Comparison of ENCODE assay signal across 19 mouse cellular contexts in the genomic region with DNA sequence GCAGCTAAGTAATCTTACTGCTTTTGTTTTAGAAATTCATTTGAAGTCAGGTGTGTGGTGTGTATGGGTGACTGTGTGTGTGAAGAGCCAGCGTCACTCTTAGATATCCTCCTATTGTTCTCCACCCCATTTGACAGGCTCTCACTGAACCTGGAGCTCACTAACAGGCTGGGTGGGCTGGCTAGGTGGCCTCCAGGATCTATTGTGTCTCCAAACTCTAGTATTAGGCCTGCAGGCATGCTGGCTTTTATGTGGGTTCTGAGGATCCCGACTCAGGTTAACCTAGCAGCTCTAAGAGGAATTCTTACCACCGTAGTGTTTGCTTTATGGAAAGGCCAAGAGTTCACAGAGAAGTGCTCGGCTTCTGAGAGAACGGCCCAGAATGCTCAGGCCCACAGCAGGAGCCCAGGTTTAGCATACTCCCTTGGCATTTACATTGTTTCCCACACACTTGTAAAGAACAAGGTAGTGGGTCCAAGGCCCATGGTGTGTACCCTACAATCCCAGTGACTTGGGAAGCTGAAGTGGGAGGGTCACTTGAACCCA. TPM values are rescaled to one million over a fixed set of nuclear protein-coding genes. Genes with fewer than 3 reads are reported as not detected.
"Had no signal": no experiment of that assay in that cellular context is flagged by ENCODE, and none has a peak within 500 bp of the region (broad histone marks: within the 10 kb centered on the region; RNA-seq: fewer than 3 reads in every experiment).

No protein-coding gene starts in this region.

- H3K4me3 ChIP-seq: layer of hippocampus, adult 2 months; limb, embryonic 13.5 days; megakaryocyte, embryonic 14.5 days; midbrain, embryonic 15.5 days; neural tube, embryonic 13.5 days; stomach, embryonic 15.5 days had no signal

- H3K4me2 ChIP-seq: limb, embryonic 13.5 days; midbrain, embryonic 11.5 days; midbrain, embryonic 15.5 days; neural tube, embryonic 13.5 days; stomach, embryonic 15.5 days had no signal

- H3K9ac ChIP-seq: limb, embryonic 13.5 days; liver, embryonic 14.5 days; midbrain, embryonic 15.5 days; neural tube, embryonic 13.5 days; stomach, embryonic 15.5 days had no signal

- H3K27me3 ChIP-seq: limb, embryonic 13.5 days; megakaryocyte, embryonic 14.5 days; midbrain, embryonic 15.5 days; neural tube, embryonic 13.5 days; stomach, embryonic 15.5 days had no signal

- H3K4me1 ChIP-seq: midbrain, embryonic 15.5 days; neural tube, embryonic 13.5 days had no signal

- ATAC-seq: midbrain, embryonic 15.5 days had no signal

- H3K9me3 ChIP-seq: limb, embryonic 13.5 days; megakaryocyte, embryonic 14.5 days; midbrain, embryonic 15.5 days; neural tube, embryonic 13.5 days; stomach, embryonic 15.5 days had no signal

- DNase-seq: kidney, adult 18-20 months; kidney, postnatal 10 days; kidney, postnatal 4 days; left cerebral cortex, postnatal 4 days; retina, postnatal 1 day; right cerebral cortex, postnatal 4 days; spleen, adult 18-20 months; thymus, postnatal 36 days had no signal

- H3K27ac ChIP-seq: layer of hippocampus, adult 2 months; limb, embryonic 13.5 days; liver, embryonic 14.5 days; macrophage; midbrain, embryonic 15.5 days; neural tube, embryonic 13.5 days; stomach, embryonic 15.5 days had no signal

RNA-seq across cellular contexts. Expression of gene 1700016K19Rik, which starts 51.3 kb away (rescaled TPM):
- total RNA-seq: liver, adult 2 months; monocyte, adult 5-6 weeks had no signal
- polyA plus RNA-seq: liver, embryonic 14.5 days; macrophage; midbrain, embryonic 11.5 days had no signal
